Mouse (Mus musculus) B cell, adult 62 days (primary cell): Measurements from ENCODE around the gene Mrgpra9. TPM values are rescaled to one million over a fixed set of nuclear protein-coding genes. Genes with fewer than 3 reads are reported as not detected.

ENCODE experiments used
- total RNA-seq: library from RNA; stranded (reverse); gene quantifications from 4 replicates; pipeline ENCODE4 v1.2.4, GENCODE M21; 2023

The Mrgpra9 gene
- not detected in 4 replicates for total RNA-seq

DNA sequence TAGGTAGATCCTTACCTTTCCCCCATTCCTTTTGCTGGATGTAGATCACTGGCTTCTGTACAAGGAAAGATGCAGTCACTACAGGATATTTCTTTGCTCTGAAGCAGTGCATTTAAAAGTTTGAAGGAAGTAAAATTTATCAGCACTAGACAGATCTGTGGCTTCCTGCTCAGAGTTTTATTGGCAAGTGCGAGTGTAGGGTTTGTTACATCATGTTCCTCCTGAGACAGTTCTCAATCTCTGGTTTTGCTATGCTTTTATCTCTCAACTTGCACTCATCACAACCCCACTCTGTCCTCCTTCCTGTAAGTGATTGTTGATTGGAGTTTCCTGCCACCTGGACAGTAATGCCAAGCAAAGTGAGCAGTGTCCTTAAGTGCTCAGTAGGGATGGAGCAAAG, at the start of gene Mrgpra9:
Gene Mrgpra9, minus strand, starts transcription at position 79 of the 400 bp plus-strand sequence.

GRCm38 (mm10) chr7:47204830-47205229, 47.8 kb downstream of the Mrgpra9 start, which contains the start of gene Mrgpra6:
Gene Mrgpra6, minus strand, starts transcription at chr7:47204920.

Other genes with a start within 250 kb of the Mrgpra9 start
- 97.0 to 105 TPM (median 100 TPM) in 4 replicates for gene Spty2d1, start 244.4 kb downstream of the Mrgpra9 start, total RNA-seq
- 3.9 to 7.4 TPM (median 5.0 TPM) in 4 replicates for gene Tmem86a, start 202.2 kb downstream of the Mrgpra9 start, total RNA-seq
- gene Ptpn5, start 119.2 kb downstream of the Mrgpra9 start, total RNA-seq = not detected in 4 replicates
- not detected in 4 replicates for gene Mrgpra6, start 47.9 kb downstream of the Mrgpra9 start, total RNA-seq
- gene Mrgpra1, start 101.4 kb upstream of the Mrgpra9 start, total RNA-seq = not detected in 4 replicates
- not detected in 4 replicates for gene Mrgpra2a, start 199.3 kb upstream of the Mrgpra9 start, total RNA-seq